Mouse (Mus musculus) liver, embryonic 14.5 days (tissue): ENCODE measurements around the gene Ift122. TPM values are rescaled to one million over a fixed set of nuclear protein-coding genes. Genes with fewer than 3 reads are reported as not detected.
A peak's percentile ranks its signal among the peaks of the same experiment; 100 is the strongest.

Experiments used
- ATAC-seq: fragments of 200-750 bp; cut with Nextera tagmentation; 2 replicates; pipeline ENCODE4 v1.8.0; 2017; ENCODE audit warnings: moderate number of reproducible peaks, mild to moderate bottlenecking, moderate library complexity; ENCODE audit not compliant: insufficient read depth
- DNase-seq, 3 experiments: peaks; one replicate each; pipeline ENCODE4 v3.0.0-alpha.2; 2012 to 2013; ENCODE audit warnings: low read depth in 3 of 3, low spot score in 3 of 3
- H3K27ac ChIP-seq: fragments of 300-500 bp; sonication (generic); 2 replicates; pipeline ENCODE4 v1.5.1; 2014; ENCODE audit warnings: moderate library complexity, mild to moderate bottlenecking, control low read depth, inconsistent platforms
- H3K27me3 ChIP-seq: fragments of 300-500 bp; sonication (generic); 2 replicates; pipeline ENCODE4 v1.6.1; 2014; ENCODE audit warnings: mild to moderate bottlenecking, low read length, moderate library complexity; ENCODE audit not compliant: control insufficient read depth, insufficient read depth
- H3K36me3 ChIP-seq: fragments of 300-500 bp; sonication (generic); replicated peaks from 2 replicates; pipeline ENCODE4 v1.6.1; 2014; ENCODE audit warnings: low read depth; ENCODE audit not compliant: control insufficient read depth, insufficient read depth
- H3K4me1 ChIP-seq, 2 experiments: fragments of 200-500 bp in 1 of 2; fragments of 300-500 bp in 1 of 2; sonication (generic) in 1 of 2; replicated peaks; 2 replicates each; pipeline ENCODE4 v1.6.1; 2012 to 2014; ENCODE audit warnings: antibody characterized with exemption in 1 of 2, inconsistent platforms in 1 of 2, low read length in 1 of 2; ENCODE audit not compliant: control insufficient read depth in 2 of 2, insufficient read depth in 2 of 2
- H3K4me2 ChIP-seq: fragments of 300-500 bp; sonication (generic); 2 replicates; pipeline ENCODE4 v1.6.1; 2014; ENCODE audit warnings: low read depth, mild to moderate bottlenecking, control low read depth, moderate library complexity
- H3K4me3 ChIP-seq, 2 experiments: fragments of 200-500 bp in 1 of 2; fragments of 300-500 bp in 1 of 2; sonication (generic) in 1 of 2; 2 replicates each; pipeline ENCODE4 v1.5.1; 2012 to 2014; ENCODE audit warnings: low read depth in 2 of 2, low read length in 2 of 2, mild to moderate bottlenecking in 2 of 2, control low read depth in 1 of 2, inconsistent platforms in 1 of 2, moderate library complexity in 1 of 2; ENCODE audit not compliant: insufficient read depth in 1 of 2
- H3K9ac ChIP-seq: fragments of 300-500 bp; sonication (generic); replicated peaks from 2 replicates; pipeline ENCODE4 v1.6.1; 2014; ENCODE audit warnings: mild to moderate bottlenecking, control low read depth, moderate library complexity
- H3K9me3 ChIP-seq: fragments of 300-500 bp; sonication (generic); 2 replicates; pipeline ENCODE4 v1.6.1; 2016; ENCODE audit warnings: low read length, mixed read lengths; ENCODE audit not compliant: control insufficient read depth
- CTCF ChIP-seq: IDR thresholded peaks from 2 replicates; pipeline ENCODE4 v1.5.1; 2016; ENCODE audit warnings: antibody characterized with exemption, low read depth, control low read depth
- EP300 ChIP-seq: IDR thresholded peaks from 2 replicates; pipeline ENCODE4 v1.6.1; 2016; ENCODE audit warnings: antibody characterized with exemption, low read depth
- WGBS: fragments of 180-500 bp; shearing (Covaris S2); extraction: QIAGEN DNeasy Blood & Tissue Kit; methylation state at CpG from one replicate; pipeline ENCODE4 v1.1.7; 2014; ENCODE audit not compliant: insufficient replicate concordance; 5-methylcytosine and 5-hydroxymethylcytosine counted together
- polyA plus RNA-seq, 2 experiments: library from polyadenylated mRNA; depleted of rRNA in 1 of 2; stranded (reverse) in 1 of 2; unstranded in 1 of 2; fragments of >200 nt; fragmentation: Nextera tagmentation in 1 of 2; extraction: Ambion mirVana in 1 of 2; gene quantifications; 2 replicates each; pipeline versions ENCODE4 v1.2.1 to v1.2.3; 2012 to 2014

Ift122 gene
- polyA plus RNA-seq (2012; rRNA removed) (1.6 and 1.7 TPM in 2 replicates), polyA plus RNA-seq (2014; fragmentation: Nextera tagmentation; extraction: Ambion mirVana) (1.9 TPM in 2 replicates)

GRCm38 (mm10) chr6:115853091-115853813, at the start of gene Ift122, which contains the start of gene Mbd4:
Ift122 (plus strand) TSS chr6:115853470.
Mbd4 (minus strand) TSS chr6:115853371.
- Histone ChIP-seq H3K27ac (peak within 1 kb of the TSS; percentile 91), H3K9me3 (no peaks in the 10 kb centered on the region), H3K27me3 (no peaks in the 10 kb centered on the region), H3K9ac (peak within 1 kb of the TSS; percentile 65), H3K4me2 (peak within 1 kb of the TSS; percentile 88), H3K4me1 (peaks cover 7% of the 10 kb centered on the region in 2 experiments), H3K36me3 (peaks cover 16% of the 10 kb centered on the region), H3K4me3 (peak within 1 kb of the TSS; percentile 70 to 79)
- DNase-seq = peak; percentile 98 to 99 (median 99)
- peak; percentile 99 for ATAC-seq
- under 1% methylated on average over 51 of the region's 51 CpGs for WGBS
- TF ChIP-seq EP300 (no peak), CTCF (peak; percentile 56)

GRCm38 (mm10) chr6:115803541-115804382, 49.5 kb upstream of the Ift122 start:
- TF ChIP-seq CTCF = peak; percentile 75
- TF ChIP-seq EP300 = no peak
- Histone ChIP-seq H3K9me3 (no peaks in the 10 kb centered on the region), H3K36me3 (peaks cover 40% of the 10 kb centered on the region), H3K27ac (no peak overlapping the region), H3K4me1 (peaks cover 0 to 10% of the 10 kb centered on the region in 2 experiments; a peak in 2 of 4 replicates), H3K4me3 (no peak overlapping the region), H3K4me2 (no peak overlapping the region), H3K27me3 (no peaks in the 10 kb centered on the region), H3K9ac (no peak overlapping the region)
- 45% methylated on average over 16 of the region's 16 CpGs for WGBS
- DNase-seq (peak in 2 of 3 experiments; percentile 39 to 46), ATAC-seq (0 out of 2 replicates have a peak, but pooled peaks have one; percentile 27)

GRCm38 (mm10) chr6:115804432-115805192, 48.7 kb upstream of the Ift122 start:
- ATAC-seq (no peak), DNase-seq (no peak)
- no peaks in the 10 kb centered on the region for H3K27me3 ChIP-seq
- peaks cover 40% of the 10 kb centered on the region for H3K36me3 ChIP-seq
- no peak overlapping the region for H3K4me2 ChIP-seq
- WGBS = 46% methylated on average over 10 of the region's 10 CpGs
- H3K4me1 ChIP-seq = peaks cover 0 to 13% of the 10 kb centered on the region in 2 experiments; a peak in 2 of 4 replicates
- TF ChIP-seq EP300 (no peak), CTCF (no peak)
- H3K9ac ChIP-seq = no peak overlapping the region
- no peaks in the 10 kb centered on the region for H3K9me3 ChIP-seq
- H3K27ac ChIP-seq = no peak overlapping the region; the same call in 1 of the 2 replicates
- H3K4me3 ChIP-seq = no peak overlapping the region

- Histone ChIP-seq H3K4me1 (peaks cover 0 to 13% of the 10 kb centered on the region in 2 experiments; a peak in 2 of 4 replicates), H3K9ac (peak overlapping the region; percentile 97), H3K4me3 (peak overlapping the region; percentile 93 to 97), H3K27me3 (no peaks in the 10 kb centered on the region), H3K4me2 (peak overlapping the region; percentile 81), H3K27ac (peak overlapping the region; percentile 76), H3K36me3 (peaks cover 31% of the 10 kb centered on the region), H3K9me3 (no peaks in the 10 kb centered on the region)
- TF ChIP-seq EP300 = no peak
- TF ChIP-seq CTCF = no peak
- ATAC-seq = no peak
- DNase-seq = no peak
- WGBS = 1% methylated on average over 15 of the region's 15 CpGs
Measured at GRCm38 (mm10) chr6:115807464-115808195, 45.6 kb upstream of the Ift122 start.
